ENCODE assay signal across 9 mouse cellular contexts in genomic region chr16:90421551-90421950, GRCm38 (mm10). TPM values are rescaled to one million over a fixed set of nuclear protein-coding genes. Genes with fewer than 3 reads are reported as not detected.
A peak's percentile ranks its signal among the peaks of the same experiment; 100 is the strongest.
DNase-seq lines count a peak whose midpoint lies in the region; ATAC-seq and TF ChIP-seq lines count a peak whose summit lies in the region.
"Had no signal": no experiment of that assay in that cellular context is flagged by ENCODE, and none has a peak within 500 bp of the region (broad histone marks: within the 10 kb centered on the region; RNA-seq: fewer than 3 reads in every experiment).

No protein-coding gene starts in this region.

- no peak for TF ChIP-seq CTCF in layer of hippocampus, adult 2 months (conservative IDR thresholded peaks at IDR 0.05)
- no peak for TF ChIP-seq CTCF in hindbrain, postnatal 0 days (IDR thresholded peaks at IDR 0.05; ENCODE audit: low read depth)

- H3K4me1 ChIP-seq in forebrain, embryonic 10.5 days: peaks cover 89% of the 10 kb centered on the region
- peaks cover 38% of the 10 kb centered on the region for H3K4me1 ChIP-seq in hindbrain, postnatal 0 days (ENCODE audit: insufficient read depth, low read length)
- peaks cover 81% of the 10 kb centered on the region for H3K4me1 ChIP-seq in neural tube, embryonic 15.5 days

- DNase-seq in layer of hippocampus, adult 2 months (ENCODE audit: low spot score in 2 of 2): no peak
- no peak for DNase-seq in layer of hippocampus, postnatal 25 days (ENCODE audit: extremely low spot score in 1 of 2, low spot score in 1 of 2)
- no peak for DNase-seq in forebrain, embryonic 10.5 days (ENCODE audit: extremely low spot score, low spot score)
- peak; percentile 52 for DNase-seq in hindbrain, postnatal 0 days (ENCODE audit: low spot score)
- DNase-seq in gastrocnemius, adult 8-10 months (ENCODE audit: low spot score in 2 of 2): no peak
- DNase-seq in thymus, postnatal 10 days (ENCODE audit: low spot score in 2 of 2): no peak
- no peak for DNase-seq in right cerebral cortex, postnatal 36 days (ENCODE audit: low spot score in 2 of 2)

- H3K4me3 ChIP-seq in layer of hippocampus, adult 2 months: no peak overlapping the region
- H3K4me3 ChIP-seq in forebrain, embryonic 10.5 days: peak overlapping the region; percentile 23; the same call in 1 of the 2 replicates
- H3K4me3 ChIP-seq in hindbrain, postnatal 0 days (ENCODE audit: low read length): no peak overlapping the region
- H3K4me3 ChIP-seq in neural tube, embryonic 15.5 days (replicated peaks): no peak overlapping the region

- H3K9me3 ChIP-seq in forebrain, embryonic 10.5 days: peaks cover under 1% of the 10 kb centered on the region; the same call in 1 of the 2 replicates
- no peaks in the 10 kb centered on the region for H3K9me3 ChIP-seq in hindbrain, postnatal 0 days (ENCODE audit: low read length)
- H3K9me3 ChIP-seq in neural tube, embryonic 15.5 days (replicated peaks): no peaks in the 10 kb centered on the region

- H3K27ac ChIP-seq in layer of hippocampus, adult 2 months: peak overlapping the region; percentile 69
- H3K27ac ChIP-seq in forebrain, embryonic 10.5 days: peak overlapping the region; percentile 81
- peak overlapping the region; percentile 64 for H3K27ac ChIP-seq in hindbrain, postnatal 0 days
- H3K27ac ChIP-seq in neural tube, embryonic 15.5 days (replicated peaks): peak overlapping the region; percentile 78
- H3K27ac ChIP-seq: liver, embryonic 14.5 days had no signal

- H3K9ac ChIP-seq in hindbrain, postnatal 0 days (replicated peaks; ENCODE audit: low read length): 0 out of 2 replicates have a peak overlapping the region, but pooled peaks have one; percentile 13
- H3K9ac ChIP-seq in neural tube, embryonic 15.5 days (replicated peaks): no peak overlapping the region
- H3K9ac ChIP-seq: liver, embryonic 14.5 days had no signal

- H3K27me3 ChIP-seq in forebrain, embryonic 10.5 days (ENCODE audit: poor library complexity, severe bottlenecking): no peaks in the 10 kb centered on the region
- no peaks in the 10 kb centered on the region for H3K27me3 ChIP-seq in hindbrain, postnatal 0 days (ENCODE audit: insufficient read depth, low read length)
- H3K27me3 ChIP-seq in neural tube, embryonic 15.5 days (replicated peaks): no peaks in the 10 kb centered on the region

- 36% methylated on average over 8 of the region's 8 CpGs for WGBS in forebrain, embryonic 10.5 days
- 11% methylated on average over 8 of the region's 8 CpGs for WGBS in hindbrain, postnatal 0 days
- WGBS in neural tube, embryonic 15.5 days: 8% methylated on average over 8 of the region's 8 CpGs

- H3K4me2 ChIP-seq in hindbrain, postnatal 0 days (ENCODE audit: low read depth, low read length): peak overlapping the region; percentile 8; the same call in 1 of the 2 replicates
- peak overlapping the region; percentile 5; the same call in 1 of the 2 replicates for H3K4me2 ChIP-seq in neural tube, embryonic 15.5 days

- ATAC-seq in hindbrain, postnatal 0 days: no peak
- no peak for ATAC-seq in neural tube, embryonic 15.5 days (ENCODE audit: low FRiP score)

- H3K36me3 ChIP-seq in forebrain, embryonic 10.5 days (replicated peaks): peaks cover 27% of the 10 kb centered on the region
- no peaks in the 10 kb centered on the region for H3K36me3 ChIP-seq in hindbrain, postnatal 0 days (ENCODE audit: insufficient read depth, low read length)
- H3K36me3 ChIP-seq in neural tube, embryonic 15.5 days: no peaks in the 10 kb centered on the region

RNA-seq across cellular contexts. Expression of gene Hunk, which starts 35.7 kb away (rescaled TPM):
- 10 to 100 TPM; 25.7 to 31.1 TPM for total RNA-seq in layer of hippocampus, adult 2 months (2021)
- total RNA-seq in layer of hippocampus, postnatal 25 days (2021): 10 to 100 TPM; 24.6 to 30.7 TPM
- 13.7 and 14.9 TPM in 2 replicates for polyA plus RNA-seq in forebrain, embryonic 10.5 days (2016; fragmentation: Nextera tagmentation; extraction: Ambion mirVana)
- total RNA-seq in hindbrain, postnatal 0 days (2014; rRNA removed): 11.6 and 13.3 TPM in 2 replicates
- polyA plus RNA-seq in hindbrain, postnatal 0 days (2015; fragmentation: Nextera tagmentation; extraction: Ambion mirVana): 3.6 and 3.9 TPM in 2 replicates
- polyA plus RNA-seq in neural tube, embryonic 15.5 days (2015; fragmentation: Nextera tagmentation; extraction: Ambion mirVana): 5.1 and 6.1 TPM in 2 replicates
- total RNA-seq in gastrocnemius, adult 8-10 months (2022): under 1 TPM; 0.16 to 0.34 (median 0.22) TPM
